Mouse (Mus musculus) hindbrain, embryonic 15.5 days (tissue): ENCODE data around the gene Cnpy4. TPM values are rescaled to one million over a fixed set of nuclear protein-coding genes. Genes with fewer than 3 reads are reported as not detected.
"Not testable (repeated sequence)": the region's sequence is repeated elsewhere in the genome, so short reads cannot be mapped to it uniquely, and the experiment has no call there.

Experiments
- ATAC-seq: fragments of 200-750 bp; cut with Nextera tagmentation; 2 replicates; pipeline ENCODE4 v1.8.0; 2017; ENCODE audit warnings: low read depth, moderate number of reproducible peaks, moderate TSS enrichment; ENCODE audit not compliant: low FRiP score
- H3K27ac ChIP-seq: fragments of 300-500 bp; sonication (generic); replicated peaks from 2 replicates; pipeline ENCODE4 v1.5.1; 2015; ENCODE audit warnings: mild to moderate bottlenecking, inconsistent platforms
- H3K27me3 ChIP-seq: fragments of 300-500 bp; sonication (generic); 2 replicates; pipeline ENCODE4 v1.6.1; 2015; ENCODE audit warnings: control low read depth, inconsistent platforms
- H3K36me3 ChIP-seq: fragments of 300-500 bp; sonication (generic); 2 replicates; pipeline ENCODE4 v1.6.1; 2015; ENCODE audit warnings: control low read depth, inconsistent platforms
- H3K4me1 ChIP-seq: fragments of 300-500 bp; sonication (generic); replicated peaks from 2 replicates; pipeline ENCODE4 v1.6.1; 2015; ENCODE audit warnings: control low read depth, inconsistent platforms
- H3K4me2 ChIP-seq: fragments of 300-500 bp; sonication (generic); 2 replicates; pipeline ENCODE4 v1.6.1; 2015; ENCODE audit warnings: moderate library complexity, mild to moderate bottlenecking, inconsistent platforms
- H3K4me3 ChIP-seq: fragments of 300-500 bp; sonication (generic); 2 replicates; pipeline ENCODE4 v1.5.1; 2015; ENCODE audit warnings: mild to moderate bottlenecking, inconsistent platforms
- H3K9ac ChIP-seq: fragments of 300-500 bp; sonication (generic); 2 replicates; pipeline ENCODE4 v1.6.1; 2015; ENCODE audit warnings: inconsistent platforms
- H3K9me3 ChIP-seq: fragments of 300-500 bp; sonication (generic); 2 replicates; pipeline ENCODE4 v1.6.1; 2016; ENCODE audit warnings: control low read depth, inconsistent platforms
- WGBS: fragments of 180-500 bp; shearing (Covaris S2); methylation state at CpG from one replicate; pipeline ENCODE4 v1.1.7; 2015; 5-methylcytosine and 5-hydroxymethylcytosine counted together
- polyA plus RNA-seq: library from polyadenylated mRNA; unstranded; fragments of >200 nt; fragmentation: Nextera tagmentation; extraction: Ambion mirVana; gene quantifications from 2 replicates; pipeline ENCODE4 v1.2.1, GENCODE M21; 2015

Gene Cnpy4
- polyA plus RNA-seq, 1 experiment from 2014 or later, result 26.5 TPM

DNA sequence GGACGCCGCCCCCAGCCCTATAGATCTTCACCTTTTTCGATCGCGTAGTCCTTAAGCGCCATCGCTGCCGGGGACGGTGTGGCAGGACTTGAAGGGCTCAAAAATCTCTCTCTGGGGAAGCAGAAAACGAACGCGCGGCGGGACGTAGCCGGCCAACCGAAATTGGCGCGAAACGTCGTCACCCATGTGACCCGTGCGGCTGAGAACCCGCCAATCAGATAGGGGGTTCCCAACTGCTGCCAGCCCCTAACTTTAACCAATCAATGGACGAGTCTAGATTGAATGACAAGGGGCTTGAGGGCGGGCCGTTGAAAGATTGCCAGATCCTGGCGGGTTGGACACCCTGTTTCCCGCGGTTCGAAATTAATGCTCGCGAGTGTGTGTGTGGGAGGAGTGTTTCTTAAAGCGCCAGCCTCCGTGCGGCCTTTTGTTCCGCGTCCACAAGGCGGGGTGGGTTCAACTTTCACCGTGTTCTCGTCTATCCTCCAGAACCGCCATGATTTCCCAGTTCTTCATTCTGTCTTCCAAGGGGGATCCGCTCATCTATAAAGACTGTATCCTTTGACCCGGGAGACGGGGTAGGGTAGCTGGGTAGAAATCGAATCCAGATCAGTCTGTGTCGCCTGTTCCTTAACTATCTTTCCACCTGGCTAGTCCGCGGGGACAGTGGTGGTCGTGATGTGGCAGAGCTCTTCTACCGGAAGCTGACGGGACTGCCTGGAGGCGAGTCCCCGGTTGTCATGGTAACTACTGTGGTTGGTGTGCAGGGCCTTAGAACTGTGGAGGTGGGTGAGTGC, 15.4 kb upstream of the Cnpy4 start, which contains the start of the genes Ap4m1 and Mcm7:
Ap4m1 (plus strand) TSS at position 308 of the 797 bp plus-strand sequence.
Mcm7 (minus strand) TSS at position 728 of the 797 bp plus-strand sequence.
- Histone ChIP-seq H3K27ac (peak within 1 kb of the TSS; percentile 92), H3K4me2 (peak within 1 kb of the TSS; percentile 94), H3K4me1 (peaks cover 33% of the 10 kb centered on the region), H3K36me3 (peaks cover 45% of the 10 kb centered on the region), H3K4me3 (peak within 1 kb of the TSS; percentile 78), H3K27me3 (no peaks in the 10 kb centered on the region), H3K9me3 (no peaks in the 10 kb centered on the region), H3K9ac (peak within 1 kb of the TSS; percentile 58)
- WGBS, result under 1% methylated on average over 54 of the region's 54 CpGs
- ATAC-seq, result peak; percentile 92

GRCm38 (mm10) chr5:138173217-138173616, 14.1 kb upstream of the Cnpy4 start:
- Histone ChIP-seq H3K4me3 (peak overlapping the region; percentile 78), H3K4me1 (peaks cover 33% of the 10 kb centered on the region), H3K9me3 (no peaks in the 10 kb centered on the region), H3K36me3 (peaks cover 44% of the 10 kb centered on the region), H3K4me2 (peak overlapping the region; percentile 94), H3K27ac (no peak overlapping the region), H3K27me3 (no peaks in the 10 kb centered on the region), H3K9ac (no peak overlapping the region)
- WGBS, result 78% methylated on average over 3 of the region's 3 CpGs
- no peak for ATAC-seq

- H3K4me3 ChIP-seq, result peak overlapping the region; percentile 77
- ATAC-seq, result peak; percentile 82
- no peaks in the 10 kb centered on the region for H3K9me3 ChIP-seq
- H3K4me2 ChIP-seq, result peak overlapping the region; percentile 62
- H3K4me1 ChIP-seq, result peaks cover 16% of the 10 kb centered on the region
- peaks cover 23% of the 10 kb centered on the region; the same call in 1 of the 2 replicates for H3K36me3 ChIP-seq
- no peaks in the 10 kb centered on the region for H3K27me3 ChIP-seq
- WGBS, result under 1% methylated on average over 10 of the region's 10 CpGs
- H3K9ac ChIP-seq, result peak overlapping the region; percentile 87
- peak overlapping the region; percentile 85 for H3K27ac ChIP-seq
These were observed 499 bp downstream of the Cnpy4 start for GRCm38 (mm10) chr5:138187661-138188306.

DNA sequence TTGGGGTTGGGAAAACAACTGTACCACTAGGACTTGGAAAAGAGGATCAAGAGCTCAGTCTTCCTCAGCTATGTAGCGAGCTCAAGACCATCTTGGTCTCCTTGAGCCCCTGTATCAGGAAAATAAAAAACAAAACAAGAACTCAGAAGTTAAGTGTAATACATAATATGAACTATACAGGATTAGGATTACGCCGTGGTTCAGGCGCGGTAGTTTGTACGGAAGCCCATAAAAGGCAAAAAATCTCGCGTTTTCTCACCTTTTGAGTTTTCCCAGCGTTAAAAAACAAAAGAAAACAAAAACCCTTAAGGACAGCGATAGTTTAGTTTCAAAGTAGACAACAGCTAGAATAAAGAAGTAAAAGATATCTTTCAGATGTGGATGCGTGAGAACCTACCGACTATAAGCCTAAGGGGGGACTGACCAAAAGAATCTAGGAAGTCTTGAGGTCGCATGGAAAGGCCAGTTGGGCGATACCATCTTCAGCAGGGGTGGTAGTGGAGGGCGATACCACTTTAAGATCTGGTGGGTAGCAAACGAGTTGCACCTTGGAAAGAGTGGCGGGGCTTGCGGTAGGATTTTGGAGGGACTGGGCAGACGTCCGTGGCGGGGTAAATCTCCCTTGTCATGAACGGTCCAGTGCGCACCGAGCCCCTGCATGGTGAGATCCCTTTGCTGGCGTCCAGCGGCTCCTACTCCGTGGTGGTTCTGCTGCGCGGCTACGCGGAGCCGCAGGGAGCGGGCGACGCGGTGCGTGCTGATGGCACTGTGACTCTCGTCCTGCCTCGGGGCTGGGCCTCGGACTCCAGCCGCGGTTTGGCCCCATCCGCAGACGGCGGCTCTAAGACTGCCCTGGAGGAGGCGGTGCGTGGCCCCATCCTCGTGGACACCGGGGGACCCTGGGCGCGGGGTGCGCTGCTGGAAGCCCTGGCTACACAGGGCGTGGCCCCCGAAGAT, 6.8 kb downstream of the Cnpy4 start, which contains the start of gene Mblac1:
Mblac1 (plus strand) TSS at position 544 of the 957 bp plus-strand sequence.
- Histone ChIP-seq H3K36me3 (0 out of 2 replicates have a peak, but pooled peaks cover 14% of the 10 kb centered on the region), H3K27ac (peak within 1 kb of the TSS; percentile 94), H3K9ac (peak within 1 kb of the TSS; percentile 85), H3K4me2 (peak within 1 kb of the TSS; percentile 96), H3K4me1 (peaks cover 19% of the 10 kb centered on the region), H3K4me3 (peak within 1 kb of the TSS; percentile 70), H3K27me3 (no peaks in the 10 kb centered on the region), H3K9me3 (no peaks in the 10 kb centered on the region)
- peak; percentile 82 for ATAC-seq
- WGBS, result 8% methylated on average over 54 of the region's 54 CpGs

DNA sequence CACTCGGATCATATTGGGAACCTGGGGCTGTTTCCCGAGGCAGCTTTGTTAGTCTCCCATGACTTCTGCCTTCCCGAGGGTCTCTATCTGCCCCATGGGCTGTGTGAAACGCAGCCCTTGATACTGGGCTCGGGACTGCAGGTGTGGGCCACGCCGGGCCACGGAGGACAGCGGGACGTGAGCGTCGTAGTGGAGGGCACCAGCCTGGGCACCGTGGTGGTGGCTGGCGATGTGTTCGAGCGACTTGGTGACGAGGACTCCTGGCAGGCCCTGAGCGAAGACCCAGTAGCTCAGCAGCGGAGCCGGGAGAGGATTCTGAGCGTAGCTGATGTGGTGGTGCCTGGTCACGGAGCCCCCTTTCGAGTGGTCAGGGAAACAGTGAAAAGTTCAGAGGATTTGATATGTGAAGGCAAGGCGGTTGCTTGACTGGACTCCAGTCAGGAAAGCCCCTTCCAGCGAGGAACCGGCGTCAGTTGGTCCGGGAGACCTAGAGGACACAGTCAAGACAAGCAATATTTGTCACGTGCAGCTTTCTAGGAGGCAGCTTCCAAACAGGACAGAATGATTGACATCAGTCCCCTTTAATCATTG, 7.6 kb downstream of the Cnpy4 start:
- H3K4me2 ChIP-seq, result peak overlapping the region; percentile 96
- H3K36me3 ChIP-seq, result 0 out of 2 replicates have a peak, but pooled peaks cover 14% of the 10 kb centered on the region
- H3K9me3 ChIP-seq, result no peaks in the 10 kb centered on the region
- H3K27ac ChIP-seq, result peak overlapping the region; percentile 94
- H3K4me3 ChIP-seq, result peak overlapping the region; percentile 70
- under 1% methylated on average over 29 of the region's 29 CpGs for WGBS
- H3K9ac ChIP-seq, result peak overlapping the region; percentile 85
- peak; percentile 74 for ATAC-seq
- no peaks in the 10 kb centered on the region for H3K27me3 ChIP-seq
- H3K4me1 ChIP-seq, result peaks cover 19% of the 10 kb centered on the region

DNA sequence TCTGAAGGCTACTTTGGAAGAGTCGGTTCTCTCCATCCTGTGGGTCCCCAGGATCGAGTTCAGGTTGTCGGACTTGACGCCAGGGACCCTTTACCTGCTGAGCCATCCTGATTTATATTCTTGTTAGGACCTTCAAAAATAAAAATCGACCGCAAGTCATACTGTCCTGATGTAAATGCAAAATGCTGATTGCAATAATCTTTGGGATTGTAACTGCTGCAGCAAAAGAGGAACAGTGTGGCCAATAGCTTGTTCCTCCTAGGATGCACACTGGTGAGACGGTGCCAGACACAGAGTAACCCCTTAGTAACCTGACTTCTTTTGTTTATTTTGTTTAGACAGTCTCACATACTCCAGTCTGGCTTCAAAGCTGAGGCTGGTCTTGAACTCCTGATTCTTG, 8.2 kb downstream of the Cnpy4 start:
- ATAC-seq, result no peak
- Histone ChIP-seq H3K27ac (peak overlapping the region; percentile 94), H3K9ac (peak overlapping the region; percentile 85), H3K4me2 (peak overlapping the region; percentile 96), H3K4me3 (peak overlapping the region; percentile 70), H3K36me3 (0 out of 2 replicates have a peak, but pooled peaks cover 14% of the 10 kb centered on the region), H3K27me3 (no peaks in the 10 kb centered on the region), H3K4me1 (peaks cover 19% of the 10 kb centered on the region), H3K9me3 (no peaks in the 10 kb centered on the region)
- 68% methylated on average over 7 of the region's 7 CpGs for WGBS

DNA sequence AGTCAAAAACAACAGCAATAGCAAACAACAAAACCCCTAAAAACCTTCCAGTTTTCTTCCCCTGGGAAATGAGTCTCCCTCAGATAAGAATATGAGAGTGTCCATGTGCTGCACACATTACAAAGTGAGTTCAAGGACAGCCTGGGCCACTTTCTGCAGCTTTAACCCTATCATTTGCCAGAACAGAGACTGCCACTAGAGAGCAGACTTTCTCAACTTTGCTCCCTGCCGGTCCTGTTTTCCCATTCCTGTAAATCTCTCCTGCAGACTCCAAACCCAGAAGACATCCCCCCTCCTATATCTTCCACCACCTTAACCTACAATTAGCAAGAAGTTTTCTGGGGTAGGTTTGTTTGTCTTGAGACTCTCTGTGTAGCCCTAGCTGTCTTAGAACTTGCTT, 12.3 kb downstream of the Cnpy4 start:
- 13% methylated on average over 1 of the region's 1 CpGs for WGBS
- Histone ChIP-seq H3K9me3 (no peaks in the 10 kb centered on the region), H3K36me3 (no peaks in the 10 kb centered on the region), H3K4me2 (no peak overlapping the region), H3K27ac (no peak overlapping the region), H3K9ac (no peak overlapping the region), H3K4me1 (peaks cover 13% of the 10 kb centered on the region), H3K4me3 (no peak overlapping the region), H3K27me3 (no peaks in the 10 kb centered on the region)
- no peak for ATAC-seq

DNA sequence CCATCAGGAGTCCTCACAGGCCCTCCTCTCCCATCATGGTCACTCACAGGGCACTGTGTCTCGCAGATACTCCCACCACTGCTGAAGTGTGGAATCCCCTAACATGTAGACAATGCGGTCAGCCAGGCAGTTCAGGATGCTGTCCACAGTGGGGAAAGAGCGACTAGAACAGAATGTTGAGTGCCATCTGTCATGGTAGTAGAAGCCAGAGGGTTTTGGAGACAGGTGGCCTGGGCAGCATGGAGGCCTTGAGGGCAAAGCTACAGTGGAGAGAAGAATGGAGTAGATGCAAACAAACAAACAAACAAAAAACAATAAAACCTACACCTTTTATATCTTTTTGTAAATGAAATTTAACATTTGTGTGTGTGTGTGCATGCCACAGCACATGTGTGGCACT, 14.8 kb downstream of the Cnpy4 start:
- no peak for ATAC-seq
- Histone ChIP-seq H3K27ac (no peak overlapping the region), H3K9ac (no peak overlapping the region), H3K9me3 (no peaks in the 10 kb centered on the region), H3K27me3 (no peaks in the 10 kb centered on the region), H3K4me1 (no peaks in the 10 kb centered on the region), H3K4me2 (no peak overlapping the region), H3K4me3 (no peak overlapping the region), H3K36me3 (no peaks in the 10 kb centered on the region)
- 77% methylated on average over 3 of the region's 3 CpGs for WGBS

DNA sequence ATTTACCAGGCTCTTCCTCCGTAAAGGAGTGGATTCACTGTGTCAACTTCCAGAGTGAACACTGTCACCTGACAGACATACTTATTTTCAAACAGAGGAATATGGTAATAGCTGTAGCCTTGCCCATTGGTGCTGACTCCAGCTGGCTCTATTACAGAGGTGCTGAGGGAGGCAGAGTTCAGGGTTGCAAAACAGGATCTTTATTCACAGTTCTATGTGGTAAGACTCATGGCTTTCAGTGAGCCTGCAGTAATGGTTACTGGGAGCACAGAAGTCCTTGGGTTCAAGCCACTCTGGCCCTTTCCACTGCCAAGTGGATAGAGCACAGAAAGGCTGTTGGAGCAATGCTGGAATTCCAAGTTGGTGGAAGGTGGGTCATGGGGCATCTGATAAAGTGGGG, 20.0 kb downstream of the Cnpy4 start:
- no peak for ATAC-seq
- 73% methylated on average over 1 of the region's 1 CpGs for WGBS
- Histone ChIP-seq H3K9ac (no peak overlapping the region), H3K9me3 (no peaks in the 10 kb centered on the region), H3K27ac (no peak overlapping the region), H3K4me1 (no peaks in the 10 kb centered on the region), H3K4me3 (no peak overlapping the region), H3K36me3 (no peaks in the 10 kb centered on the region), H3K4me2 (no peak overlapping the region), H3K27me3 (no peaks in the 10 kb centered on the region)

DNA sequence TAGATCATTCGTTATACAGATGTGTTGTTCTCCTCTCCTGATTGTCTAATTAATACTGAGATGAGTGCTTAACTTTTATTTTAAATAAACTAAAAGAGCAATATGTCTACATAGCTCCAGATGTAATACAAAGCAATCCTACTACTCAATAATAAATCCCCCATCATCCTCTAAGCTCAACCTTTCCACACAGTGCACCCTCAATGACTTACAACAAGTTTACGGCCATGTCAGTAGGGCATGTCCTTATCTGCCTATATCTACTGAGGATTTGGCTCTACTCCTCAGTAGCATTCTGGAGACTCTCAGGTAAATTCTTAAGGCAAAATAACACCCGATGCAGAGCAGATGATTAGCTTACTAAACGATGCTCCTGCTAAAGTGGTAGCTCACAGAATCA, 20.6 kb downstream of the Cnpy4 start:
- ATAC-seq, result no peak

GRCm38 (mm10) chr5:138216632-138217031, 29.3 kb downstream of the Cnpy4 start:
- not testable (repeated sequence) for H3K4me1 ChIP-seq, H3K9ac ChIP-seq, H3K27me3 ChIP-seq, H3K4me2 ChIP-seq, H3K27ac ChIP-seq, H3K4me3 ChIP-seq, H3K9me3 ChIP-seq, H3K36me3 ChIP-seq, ATAC-seq
- WGBS, result 93% methylated on average over 13 of the region's 13 CpGs

More for the DNA sequence above, 20.6 kb downstream of the Cnpy4 start:
- Histone ChIP-seq H3K36me3 (no peaks in the 10 kb centered on the region), H3K4me3 (no peak overlapping the region), H3K9ac (no peak overlapping the region), H3K9me3 (no peaks in the 10 kb centered on the region), H3K27ac (no peak overlapping the region), H3K4me2 (no peak overlapping the region), H3K4me1 (no peaks in the 10 kb centered on the region), H3K27me3 (no peaks in the 10 kb centered on the region)
- 87% methylated on average over 4 of the region's 4 CpGs for WGBS
